Mouse (Mus musculus) heart, postnatal 0 days (tissue): ENCODE measurements at regions not wholly inside any gene's neighbourhood (a gene's known extent, or its start where the extent isn't known, plus 50 kb on each side); places are given as distances from the start of the nearest gene placed in this dataset.

Experiments
- CTCF ChIP-seq: IDR thresholded peaks from 2 replicates; pipeline ENCODE4 v1.5.1; 2016; ENCODE audit warnings: antibody characterized with exemption, control low read depth, low read depth
- EP300 ChIP-seq: IDR thresholded peaks from 2 replicates; pipeline ENCODE4 v1.6.1; 2016; ENCODE audit warnings: antibody characterized with exemption, low read depth

DNA sequence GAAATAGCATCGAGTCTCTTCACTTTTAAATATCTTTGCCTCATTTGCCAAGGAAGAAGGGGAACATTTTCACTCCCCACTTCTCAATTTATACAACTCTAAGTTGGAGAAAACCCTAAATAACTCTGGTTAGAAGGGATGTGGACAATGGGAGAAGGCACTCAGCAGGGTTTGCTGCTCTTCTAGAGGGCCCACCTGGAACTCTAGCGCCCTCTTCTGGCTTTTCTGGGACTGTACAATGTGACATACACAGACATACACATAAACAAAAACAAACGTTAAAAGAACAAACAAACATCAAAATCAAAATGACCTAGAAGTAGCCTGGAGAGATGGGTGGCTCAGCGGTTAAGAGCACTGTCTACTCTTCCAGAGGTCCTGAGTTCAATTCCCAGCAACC is 103.0 kb downstream of the Tpra1 start:
- TF ChIP-seq CTCF (peak; percentile 12; the same call in 1 of the 2 replicates), EP300 (no peak)
